Mouse (Mus musculus) adrenal gland, adult 10 weeks (tissue): ENCODE measurements around the gene Serinc1. TPM values are rescaled to one million over a fixed set of nuclear protein-coding genes. Genes with fewer than 3 reads are reported as not detected.

Experiments
- polyA plus RNA-seq: library from polyadenylated mRNA; stranded (reverse); fragments of 350-450 nt; fragmentation: Illumina TruSeq; extraction: RNeasy Lipid Tissue Mini Kit (QIAGEN cat#74804); gene quantifications from one replicate; pipeline ENCODE4 v1.2.3, GENCODE M21; 2014; ENCODE audit warnings: low read depth, low replicate concordance

Gene Serinc1
- polyA plus RNA-seq: 1,203 TPM

DNA sequence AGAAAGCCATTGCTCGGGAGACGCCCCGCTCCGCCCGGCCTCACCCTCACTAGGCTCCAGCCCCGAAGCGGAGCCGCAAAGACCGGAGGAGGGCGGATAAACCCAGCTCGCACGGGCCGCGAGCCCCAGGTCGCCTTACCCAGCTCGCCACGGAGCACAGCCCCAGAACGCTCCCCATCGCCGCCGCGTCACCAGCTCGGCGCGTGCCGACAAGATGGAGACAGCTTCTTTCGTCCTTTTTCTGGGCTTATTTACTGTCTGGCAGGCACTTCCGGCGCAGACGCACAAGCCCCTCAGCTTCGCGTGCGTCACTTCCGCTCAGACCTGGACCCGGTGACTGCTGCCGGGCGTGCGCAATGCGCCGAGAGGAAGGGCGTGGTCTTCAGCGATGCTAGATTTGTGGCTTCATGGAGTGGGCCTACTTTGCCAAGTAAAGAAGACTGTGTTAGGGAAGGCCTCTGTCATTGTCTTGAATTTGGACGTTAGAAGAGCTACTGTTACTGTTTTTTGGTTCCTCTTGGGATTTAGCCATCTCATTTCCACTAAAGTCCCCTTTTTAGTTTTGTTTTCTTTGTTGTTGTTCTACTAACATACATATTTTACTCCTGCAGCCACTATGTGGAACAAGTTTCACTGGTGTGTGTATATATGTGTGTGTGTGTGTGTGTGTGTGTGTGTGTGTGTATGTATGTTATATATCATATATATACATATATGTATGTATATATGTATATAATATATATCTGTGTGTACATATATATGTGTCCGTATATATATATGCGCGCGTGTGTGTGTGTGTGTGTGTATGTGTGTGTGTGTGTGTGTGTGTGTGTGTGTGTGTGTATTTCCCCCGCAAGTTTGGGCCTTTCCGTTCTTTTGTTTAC lies at the start of gene Serinc1:
Gene Serinc1, minus strand, starts transcription at position 313 of the 884 bp plus-strand sequence.

GRCm38 (mm10) chr10:57485908-57486541 lies 46.3 kb downstream of the Serinc1 start, which contains the start of gene Hsf2:
Hsf2 (plus strand) TSS chr10:57486385.

Other genes with a start within 250 kb of the Serinc1 start
- 94.6 TPM for gene Hsf2, start 46.1 kb downstream of the Serinc1 start, polyA plus RNA-seq
- 3.4 TPM for gene Pkib, start 99.5 kb upstream of the Serinc1 start, polyA plus RNA-seq